Mouse (Mus musculus) lung, adult 2 months (tissue): ENCODE measurements around the gene Iqcd. TPM values are rescaled to one million over a fixed set of nuclear protein-coding genes. Genes with fewer than 3 reads are reported as not detected.

Source experiments
- DNase-seq: peaks from one replicate; pipeline ENCODE4 v3.0.0; 2022
- H3K4me1 ChIP-seq: fragments of 200-500 bp; 2 replicates; pipeline ENCODE4 v1.6.1; 2011; ENCODE audit warnings: low read length; ENCODE audit not compliant: control insufficient read depth, insufficient read depth
- H3K4me3 ChIP-seq: fragments of 200-500 bp; replicated peaks from 2 replicates; pipeline ENCODE3; 2011; ENCODE audit warnings: low read depth, mild to moderate bottlenecking, control low read depth, low read length; ENCODE audit errors: extremely low read depth
- CTCF ChIP-seq: fragments of 200-500 bp; IDR thresholded peaks from 2 replicates; pipeline ENCODE4 v1.5.1; 2011; ENCODE audit warnings: mild to moderate bottlenecking, low read length, control low read depth; ENCODE audit not compliant: insufficient read depth
- POLR2A ChIP-seq: fragments of 200-500 bp; IDR thresholded peaks from 2 replicates; pipeline ENCODE4 v1.6.1; 2011; ENCODE audit warnings: low read depth, mild to moderate bottlenecking, control low read depth, low read length, borderline replicate concordance; ENCODE audit errors: extremely low read depth
- WGBS: fragments of 180-500 bp; shearing (Covaris S2); methylation state at CpG from one replicate; pipeline ENCODE4 v1.1.7; 2018; 5-methylcytosine and 5-hydroxymethylcytosine counted together
- polyA plus RNA-seq: library from polyadenylated mRNA; depleted of rRNA; stranded (reverse); fragments of >200 nt; gene quantifications from 2 replicates; pipeline ENCODE4 v1.2.3, GENCODE M21; 2012

The Iqcd gene
- polyA plus RNA-seq, 1 experiment, result 2.4 TPM

- peaks cover 32% of the 10 kb centered on the region for H3K4me1 ChIP-seq
- DNase-seq, result peak; percentile 49
- H3K4me3 ChIP-seq, result no peak overlapping the region
- 33% methylated on average over 28 of the region's 28 CpGs for whole genome bisulfite sequencing
- TF ChIP-seq CTCF (no peak), POLR2A (no peak)
Measured at GRCm38 (mm10) chr5:120562956-120563913, 25.6 kb upstream of the Iqcd start.

GRCm38 (mm10) chr5:120563914-120564311 is 24.9 kb upstream of the Iqcd start:
- Histone ChIP-seq H3K4me3 (no peak overlapping the region), H3K4me1 (peaks cover 32% of the 10 kb centered on the region)
- no peak for TF ChIP-seq CTCF
- TF ChIP-seq POLR2A, result no peak
- WGBS, result 35% methylated on average over 4 of the region's 4 CpGs
- DNase-seq, result no peak

GRCm38 (mm10) chr5:120565171-120565905 is 23.5 kb upstream of the Iqcd start:
- TF ChIP-seq POLR2A, result no peak
- no peak for TF ChIP-seq CTCF
- DNase-seq, result no peak
- 64% methylated on average over 15 of the region's 15 CpGs for WGBS
- no peak overlapping the region for H3K4me3 ChIP-seq
- peaks cover 32% of the 10 kb centered on the region for H3K4me1 ChIP-seq

- no peak for TF ChIP-seq CTCF
- no peak for TF ChIP-seq POLR2A
- DNase-seq, result no peak
- peaks cover 33% of the 10 kb centered on the region for H3K4me1 ChIP-seq
- 48% methylated on average over 5 of the region's 5 CpGs for WGBS
- H3K4me3 ChIP-seq, result no peak overlapping the region
Measured at GRCm38 (mm10) chr5:120566101-120566500, 22.7 kb upstream of the Iqcd start.

GRCm38 (mm10) chr5:120566681-120567252 is 22.0 kb upstream of the Iqcd start:
- Histone ChIP-seq H3K4me3 (no peak overlapping the region), H3K4me1 (peaks cover 32% of the 10 kb centered on the region)
- WGBS, result 35% methylated on average over 9 of the region's 9 CpGs
- DNase-seq, result no peak
- TF ChIP-seq POLR2A (no peak), CTCF (no peak)

GRCm38 (mm10) chr5:120567253-120567701 is 21.5 kb upstream of the Iqcd start:
- DNase-seq, result no peak
- 63% methylated on average over 21 of the region's 21 CpGs for WGBS
- no peak overlapping the region for H3K4me3 ChIP-seq
- TF ChIP-seq CTCF (no peak), POLR2A (no peak)
- H3K4me1 ChIP-seq, result peaks cover 32% of the 10 kb centered on the region

GRCm38 (mm10) chr5:120567761-120568211 is 21.0 kb upstream of the Iqcd start:
- H3K4me1 ChIP-seq, result peaks cover 30% of the 10 kb centered on the region

GRCm38 (mm10) chr5:120568336-120568768 is 20.5 kb upstream of the Iqcd start:
- TF ChIP-seq POLR2A (no peak), CTCF (no peak)
- DNase-seq, result no peak
- 72% methylated on average over 9 of the region's 9 CpGs for WGBS
- Histone ChIP-seq H3K4me1 (peaks cover 25% of the 10 kb centered on the region), H3K4me3 (no peak overlapping the region)

More at GRCm38 (mm10) chr5:120567761-120568211, 21.0 kb upstream of the Iqcd start:
- H3K4me3 ChIP-seq, result no peak overlapping the region
- no peak for TF ChIP-seq POLR2A
- no peak for TF ChIP-seq CTCF
- DNase-seq, result no peak
- 80% methylated on average over 14 of the region's 14 CpGs for WGBS

- DNase-seq, result no peak
- WGBS, result 84% methylated on average over 4 of the region's 4 CpGs
- peaks cover 21% of the 10 kb centered on the region for H3K4me1 ChIP-seq
- H3K4me3 ChIP-seq, result no peak overlapping the region
- no peak for TF ChIP-seq CTCF
- TF ChIP-seq POLR2A, result no peak
Measured at GRCm38 (mm10) chr5:120568964-120569363, 19.9 kb upstream of the Iqcd start.

- Histone ChIP-seq H3K4me3 (no peak overlapping the region), H3K4me1 (peaks cover 22% of the 10 kb centered on the region)
- TF ChIP-seq POLR2A (no peak), CTCF (no peak)
- WGBS, result 78% methylated on average over 3 of the region's 3 CpGs
- no peak for DNase-seq
Measured at GRCm38 (mm10) chr5:120569791-120570190, 19.0 kb upstream of the Iqcd start.
